Mouse (Mus musculus) hindbrain, embryonic 12.5 days (tissue): ENCODE measurements around the gene Ubqln4. TPM values are rescaled to one million over a fixed set of nuclear protein-coding genes. Genes with fewer than 3 reads are reported as not detected.

Experiments
- microRNA counts: library from miRNA; unstranded; fragments of <30 nt; microRNA quantifications from one replicate; lab custom pipeline; 2017
- microRNA-seq: library from miRNA; unstranded; fragments of <30 nt; microRNA quantifications from one replicate; pipeline ENCODE4, GENCODE M21; 2017
- polyA plus RNA-seq: library from polyadenylated mRNA; unstranded; fragments of >200 nt; fragmentation: Nextera tagmentation; extraction: Ambion mirVana; gene quantifications from 2 replicates; pipeline ENCODE4 v1.2.1, GENCODE M21; 2016

Ubqln4 gene
- polyA plus RNA-seq, 1 experiment from 2014 or later: 60.7 TPM

MicroRNAs encoded within 50 kb of the gene (microRNA counts, 519-probe panel; counts per million panel counts)
- microRNA mmu-miR-1905 (lab: Ali Mortazavi, UCI): 470 counts per million, percentile 58 among the panel's probes with 10 or more counts

Small RNAs within 50 kb of the gene (microRNA-seq; reads per million reads assigned to microRNA genes)
- not detected for gene Mir1905

Other genes with a start within 250 kb of the Ubqln4 start
- gene Glmp, start 228.7 kb upstream of the Ubqln4 start, polyA plus RNA-seq: 142 and 145 TPM in 2 replicates
- gene Tmem79, start 217.6 kb upstream of the Ubqln4 start, polyA plus RNA-seq: 1.7 and 2.1 TPM in 2 replicates
- gene Smg5, start 217.5 kb upstream of the Ubqln4 start, polyA plus RNA-seq: 83.3 and 83.8 TPM in 2 replicates
- gene Paqr6, start 189.2 kb upstream of the Ubqln4 start, polyA plus RNA-seq: 2.2 and 2.8 TPM in 2 replicates
- not detected in 2 replicates for gene Bglap3, start 181.0 kb upstream of the Ubqln4 start, polyA plus RNA-seq
- not detected in 2 replicates for gene Bglap2, start 175.1 kb upstream of the Ubqln4 start, polyA plus RNA-seq
- gene Bglap, start 169.3 kb upstream of the Ubqln4 start, polyA plus RNA-seq: not detected in 2 replicates
- gene Pmf1, start 143.4 kb upstream of the Ubqln4 start, polyA plus RNA-seq: 73.3 and 82.3 TPM in 2 replicates
- gene Slc25a44, start 128.6 kb upstream of the Ubqln4 start, polyA plus RNA-seq: 24.9 and 25.9 TPM in 2 replicates
- 17.1 and 18.4 TPM in 2 replicates for gene Sema4a, start 92.6 kb upstream of the Ubqln4 start, polyA plus RNA-seq
- gene Lmna, start 43.8 kb upstream of the Ubqln4 start, polyA plus RNA-seq: 48.9 and 61.6 TPM in 2 replicates
- gene Mex3a, start 21.4 kb upstream of the Ubqln4 start, polyA plus RNA-seq: 44.2 and 44.5 TPM in 2 replicates
- 1.5 and 2.4 TPM in 2 replicates for gene Rab25, start 5.5 kb upstream of the Ubqln4 start, polyA plus RNA-seq
- gene Lamtor2, start 684 bp upstream of the Ubqln4 start, polyA plus RNA-seq: 124 and 140 TPM in 2 replicates
- gene Ssr2, start 22.1 kb downstream of the Ubqln4 start, polyA plus RNA-seq: 152 and 155 TPM in 2 replicates
- gene Arhgef2, start 52.2 kb downstream of the Ubqln4 start, polyA plus RNA-seq: 171 and 179 TPM in 2 replicates
- gene Rxfp4, start 99.4 kb downstream of the Ubqln4 start, polyA plus RNA-seq: not detected in 2 replicates
- gene Khdc4, start 132.0 kb downstream of the Ubqln4 start, polyA plus RNA-seq: 117 and 119 TPM in 2 replicates
- 43.6 and 47.1 TPM in 2 replicates for gene Rit1, start 163.1 kb downstream of the Ubqln4 start, polyA plus RNA-seq
- 153 and 157 TPM in 2 replicates for gene Syt11, start 221.4 kb downstream of the Ubqln4 start, polyA plus RNA-seq